In genomic region chr16:27678275-27678674, GRCm38 (mm10) we compare ENCODE assay signal across 27 mouse cellular contexts.
DNase-seq lines count a peak whose midpoint lies in the region; ATAC-seq lines count a peak whose summit lies in the region.
"Had no signal": no experiment of that assay in that cellular context is flagged by ENCODE, and none has a peak within 500 bp of the region (broad histone marks: within the 10 kb centered on the region; RNA-seq: fewer than 3 reads in every experiment).

No protein-coding gene starts in this region.

- ATAC-seq in hindbrain, embryonic 11.5 days (ENCODE audit: low FRiP score): no peak
- ATAC-seq in hindbrain, embryonic 12.5 days (ENCODE audit: low FRiP score): no peak
- no peak for ATAC-seq in midbrain, embryonic 14.5 days (ENCODE audit: low FRiP score, low TSS enrichment)
- ATAC-seq in midbrain, embryonic 11.5 days (ENCODE audit: low FRiP score): no peak
- no peak for ATAC-seq in inflammation-experienced regulatory T-cells, adult 6 months
- ATAC-seq: intestine, postnatal 0 days; lung, postnatal 0 days had no signal

- H3K9ac ChIP-seq in hindbrain, embryonic 11.5 days (ENCODE audit: low read depth, low read length): no peak overlapping the region
- H3K9ac ChIP-seq in hindbrain, embryonic 12.5 days: no peak overlapping the region
- no peak overlapping the region for H3K9ac ChIP-seq in midbrain, embryonic 14.5 days (replicated peaks; ENCODE audit: low read length)
- H3K9ac ChIP-seq in midbrain, embryonic 11.5 days (ENCODE audit: low read length): no peak overlapping the region
- H3K9ac ChIP-seq: embryonic facial prominence, embryonic 13.5 days; hindbrain, embryonic 15.5 days; limb, embryonic 15.5 days; liver, embryonic 13.5 days had no signal

- no peaks in the 10 kb centered on the region for H3K36me3 ChIP-seq in hindbrain, embryonic 11.5 days (ENCODE audit: control insufficient read depth, insufficient read depth, low read length)
- no peaks in the 10 kb centered on the region for H3K36me3 ChIP-seq in hindbrain, embryonic 12.5 days
- no peaks in the 10 kb centered on the region for H3K36me3 ChIP-seq in midbrain, embryonic 14.5 days (ENCODE audit: control insufficient read depth, insufficient read depth, low read length)
- H3K36me3 ChIP-seq in midbrain, embryonic 11.5 days (ENCODE audit: control insufficient read depth, insufficient read depth, low read length): no peaks in the 10 kb centered on the region
- H3K36me3 ChIP-seq: embryonic facial prominence, embryonic 13.5 days; hindbrain, embryonic 15.5 days; limb, embryonic 15.5 days; liver, embryonic 13.5 days had no signal

- DNase-seq in hindbrain, embryonic 11.5 days (ENCODE audit: low spot score): peak; percentile 1
- peak; percentile 28 for DNase-seq in midbrain, embryonic 14.5 days
- DNase-seq in midbrain, embryonic 11.5 days (ENCODE audit: low spot score, missing footprints): no peak
- DNase-seq in embryo, embryonic 11 days: peak; percentile 8
- peak; percentile 5 for DNase-seq in hindlimb bud, embryonic 11.5 days (ENCODE audit: extremely low spot score, low read depth, low spot score)
- DNase-seq: adrenal gland, postnatal 25 days; B cell, adult 2 months; cerebellum, adult 18-20 months; gastrocnemius, postnatal 25 days; heart, adult 18-20 months; heart, postnatal 4 days; kidney, adult 9 months; kidney, postnatal 14 days; liver, embryonic 13.5 days; lung, adult 18-20 months; lung, postnatal 4 days; thymus, postnatal 4 days had no signal

- H3K27ac ChIP-seq in hindbrain, embryonic 11.5 days (ENCODE audit: low read depth, low read length): no peak overlapping the region
- no peak overlapping the region for H3K27ac ChIP-seq in hindbrain, embryonic 12.5 days
- no peak overlapping the region for H3K27ac ChIP-seq in midbrain, embryonic 14.5 days (replicated peaks; ENCODE audit: low read depth, low read length)
- no peak overlapping the region for H3K27ac ChIP-seq in midbrain, embryonic 11.5 days (ENCODE audit: low read depth, low read length)
- H3K27ac ChIP-seq: embryonic facial prominence, embryonic 13.5 days; hindbrain, embryonic 15.5 days; left cerebral cortex, adult 2 months; limb, embryonic 15.5 days; liver, embryonic 13.5 days had no signal

- 54% methylated on average over 2 of the region's 2 CpGs for WGBS in hindbrain, embryonic 11.5 days
- WGBS in hindbrain, embryonic 12.5 days: 50% methylated on average over 2 of the region's 2 CpGs
- 36% methylated on average over 2 of the region's 2 CpGs for WGBS in midbrain, embryonic 14.5 days
- 50% methylated on average over 2 of the region's 2 CpGs for WGBS in midbrain, embryonic 11.5 days

- no peaks in the 10 kb centered on the region for H3K27me3 ChIP-seq in hindbrain, embryonic 11.5 days (ENCODE audit: control insufficient read depth, insufficient read depth, low read length)
- no peaks in the 10 kb centered on the region for H3K27me3 ChIP-seq in hindbrain, embryonic 12.5 days
- no peaks in the 10 kb centered on the region for H3K27me3 ChIP-seq in midbrain, embryonic 14.5 days (ENCODE audit: control insufficient read depth, insufficient read depth, low read length)
- H3K27me3 ChIP-seq in midbrain, embryonic 11.5 days (ENCODE audit: control insufficient read depth, insufficient read depth, low read length): no peaks in the 10 kb centered on the region
- H3K27me3 ChIP-seq: embryonic facial prominence, embryonic 13.5 days; hindbrain, embryonic 15.5 days; limb, embryonic 15.5 days; liver, embryonic 13.5 days; megakaryocyte, embryonic 14.5 days had no signal

- H3K4me2 ChIP-seq in hindbrain, embryonic 11.5 days (replicated peaks; ENCODE audit: low read depth, low read length): no peak overlapping the region
- no peak overlapping the region for H3K4me2 ChIP-seq in hindbrain, embryonic 12.5 days (replicated peaks)
- no peak overlapping the region for H3K4me2 ChIP-seq in midbrain, embryonic 14.5 days (ENCODE audit: low read length)
- no peak overlapping the region for H3K4me2 ChIP-seq in midbrain, embryonic 11.5 days
- H3K4me2 ChIP-seq: embryonic facial prominence, embryonic 13.5 days; heart, embryonic 11.5 days; hindbrain, embryonic 15.5 days; limb, embryonic 15.5 days; liver, embryonic 13.5 days had no signal

- no peaks in the 10 kb centered on the region for H3K9me3 ChIP-seq in hindbrain, embryonic 11.5 days (ENCODE audit: control insufficient read depth, low read length)
- H3K9me3 ChIP-seq in hindbrain, embryonic 12.5 days (replicated peaks): no peaks in the 10 kb centered on the region
- no peaks in the 10 kb centered on the region for H3K9me3 ChIP-seq in midbrain, embryonic 14.5 days (ENCODE audit: control insufficient read depth, low read length)
- H3K9me3 ChIP-seq in midbrain, embryonic 11.5 days (ENCODE audit: control insufficient read depth, low read length): no peaks in the 10 kb centered on the region
- H3K9me3 ChIP-seq: embryonic facial prominence, embryonic 13.5 days; hindbrain, embryonic 15.5 days; limb, embryonic 15.5 days; liver, embryonic 13.5 days; megakaryocyte, embryonic 14.5 days had no signal

- no peak overlapping the region for H3K4me3 ChIP-seq in hindbrain, embryonic 11.5 days (ENCODE audit: low read depth, low read length)
- no peak overlapping the region for H3K4me3 ChIP-seq in hindbrain, embryonic 12.5 days
- no peak overlapping the region for H3K4me3 ChIP-seq in midbrain, embryonic 14.5 days (replicated peaks; ENCODE audit: low read depth, low read length)
- H3K4me3 ChIP-seq in midbrain, embryonic 11.5 days (ENCODE audit: low read depth, low read length): no peak overlapping the region
- H3K4me3 ChIP-seq: embryonic facial prominence, embryonic 13.5 days; hindbrain, embryonic 15.5 days; left cerebral cortex, adult 2 months; limb, embryonic 15.5 days; liver, embryonic 13.5 days; megakaryocyte, embryonic 14.5 days had no signal

- no peaks in the 10 kb centered on the region for H3K4me1 ChIP-seq in hindbrain, embryonic 11.5 days (replicated peaks; ENCODE audit: control insufficient read depth, insufficient read depth, low read length)
- no peaks in the 10 kb centered on the region for H3K4me1 ChIP-seq in hindbrain, embryonic 12.5 days
- no peaks in the 10 kb centered on the region for H3K4me1 ChIP-seq in midbrain, embryonic 14.5 days (ENCODE audit: control insufficient read depth, insufficient read depth, low read length)
- H3K4me1 ChIP-seq in midbrain, embryonic 11.5 days (ENCODE audit: control insufficient read depth, insufficient read depth, low read length): no peaks in the 10 kb centered on the region
- H3K4me1 ChIP-seq: embryonic facial prominence, embryonic 13.5 days; hindbrain, embryonic 15.5 days; limb, embryonic 15.5 days; liver, embryonic 13.5 days; megakaryocyte, embryonic 14.5 days had no signal
